Mouse (Mus musculus): Measurements from ENCODE around the gene Cdk10. TPM values are rescaled to one million over a fixed set of nuclear protein-coding genes. Genes with fewer than 3 reads are reported as not detected.
"Not testable (repeated sequence)": the region's sequence is repeated elsewhere in the genome, so short reads cannot be mapped to it uniquely, and the experiment has no call there.

Gene Cdk10
- polyA plus RNA-seq (2017; shearing (Covaris generic)), result 10 to 100 TPM; 16.4 to 29.7 (median 24.3) TPM

- peak; percentile 91 for ATAC-seq
Observed at GRCm38 (mm10) chr8:123224278-123225266, at the start of gene Cdk10. Gene Cdk10, plus strand, starts transcription at chr8:123224842.

- no peak for ATAC-seq
Observed at GRCm38 (mm10) chr8:123181391-123181790, 43.3 kb upstream of the Cdk10 start.

GRCm38 (mm10) chr8:123185566-123186409 is 38.9 kb upstream of the Cdk10 start, which contains the start of gene Dpep1:
Gene Dpep1, plus strand, starts transcription at chr8:123186242.
- ATAC-seq, result no peak

- no peak for ATAC-seq
Observed at GRCm38 (mm10) chr8:123188006-123188405, 36.6 kb upstream of the Cdk10 start.

- no peak for ATAC-seq
Observed at GRCm38 (mm10) chr8:123188841-123189240, 35.8 kb upstream of the Cdk10 start.

- no peak for ATAC-seq
Observed at GRCm38 (mm10) chr8:123190678-123191077, 34.0 kb upstream of the Cdk10 start.

GRCm38 (mm10) chr8:123191908-123192307 is 32.7 kb upstream of the Cdk10 start:
- ATAC-seq, result no peak

GRCm38 (mm10) chr8:123193771-123194170 is 30.9 kb upstream of the Cdk10 start:
- no peak for ATAC-seq

- not testable (repeated sequence) for ATAC-seq
Observed at GRCm38 (mm10) chr8:123197016-123197415, 27.6 kb upstream of the Cdk10 start.

GRCm38 (mm10) chr8:123199864-123200263 is 24.8 kb upstream of the Cdk10 start:
- ATAC-seq, result no peak

GRCm38 (mm10) chr8:123202288-123202687 is 22.4 kb upstream of the Cdk10 start:
- ATAC-seq, result peak; percentile 23

- peak; percentile 90 for ATAC-seq
Observed at GRCm38 (mm10) chr8:123203571-123203970, 21.1 kb upstream of the Cdk10 start.

- ATAC-seq, result no peak
Observed at GRCm38 (mm10) chr8:123211876-123212275, 12.8 kb upstream of the Cdk10 start.

- peak; percentile 93 for ATAC-seq
Observed at GRCm38 (mm10) chr8:123212321-123213117, 12.1 kb upstream of the Cdk10 start, which contains the start of the genes Chmp1a and Spata33. Gene Chmp1a, minus strand, starts transcription at chr8:123212763. Gene Spata33, plus strand, starts transcription at chr8:123212832.

GRCm38 (mm10) chr8:123213118-123213772 is 11.4 kb upstream of the Cdk10 start:
- no peak for ATAC-seq

GRCm38 (mm10) chr8:123215430-123215829 is 9.2 kb upstream of the Cdk10 start:
- no peak for ATAC-seq

GRCm38 (mm10) chr8:123220917-123221316 is 3.7 kb upstream of the Cdk10 start:
- no peak for ATAC-seq

GRCm38 (mm10) chr8:123228416-123228815 is 3.8 kb downstream of the Cdk10 start:
- no peak for ATAC-seq

GRCm38 (mm10) chr8:123230326-123230725 is 5.7 kb downstream of the Cdk10 start:
- ATAC-seq, result not testable (repeated sequence)

- ATAC-seq, result no peak
Observed at GRCm38 (mm10) chr8:123231742-123232141, 7.1 kb downstream of the Cdk10 start.

GRCm38 (mm10) chr8:123232553-123232952 is 7.9 kb downstream of the Cdk10 start:
- no peak for ATAC-seq

All from inflammation-experienced regulatory T-cells, adult 6 months (primary cell).